Mouse (Mus musculus) brain, adult 2 months (tissue): ENCODE data around the gene Chpt1.
"Not testable (repeated sequence)": the region's sequence is repeated elsewhere in the genome, so short reads cannot be mapped to it uniquely, and the experiment has no call there.

Source experiments
- DNase-seq: peaks from one replicate; pipeline ENCODE4 v3.0.0; 2011; ENCODE audit warnings: low read depth, low spot score

Gene Chpt1

DNA sequence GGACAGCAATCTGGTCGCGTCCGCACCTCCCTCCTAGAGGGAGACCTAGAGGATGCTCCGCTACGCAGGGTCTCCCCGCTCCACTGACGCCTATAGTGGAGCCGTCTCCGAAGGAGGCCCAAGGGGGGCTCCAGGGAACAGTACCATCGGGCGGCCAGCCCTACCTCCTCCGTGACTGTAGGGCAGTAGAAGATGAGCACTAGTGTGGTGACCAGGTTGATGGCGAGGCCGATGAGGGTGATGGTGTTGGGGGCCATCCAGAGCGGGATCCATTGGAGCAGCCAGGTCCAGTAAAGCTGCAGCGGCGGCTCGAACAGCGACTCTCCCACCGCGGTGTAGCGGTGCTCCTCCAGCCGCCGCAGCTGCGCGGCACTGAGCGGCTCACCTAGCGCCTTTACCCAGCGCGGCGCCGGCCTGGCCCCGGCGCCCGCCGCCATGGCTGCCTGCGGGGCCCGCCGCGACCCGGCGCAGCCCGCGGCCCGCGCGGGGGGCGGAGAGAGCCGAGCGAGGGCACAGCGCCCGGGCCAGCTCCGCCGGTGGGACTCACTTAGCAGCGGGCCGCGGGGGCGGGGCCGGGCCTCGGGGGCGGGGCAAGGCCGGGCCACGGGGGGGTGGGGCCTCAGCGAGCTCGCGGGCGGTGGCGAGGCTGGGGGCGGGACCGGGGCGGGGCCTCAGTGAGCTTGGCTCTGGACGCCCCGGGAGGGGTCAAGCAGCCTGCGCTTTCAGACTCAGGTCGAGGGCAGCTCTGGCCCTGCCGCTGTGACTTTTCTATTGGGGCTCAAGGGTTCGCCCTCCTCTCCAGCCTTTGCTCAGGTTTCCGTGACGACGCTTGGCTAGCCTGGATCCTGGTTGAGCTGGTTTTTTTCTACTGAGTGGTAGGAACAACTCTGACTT, at the start of gene Chpt1:
Gene Chpt1 (minus strand): TSS at position 653 of the 894 bp plus-strand sequence.
- peak; percentile 92 for DNase-seq

DNA sequence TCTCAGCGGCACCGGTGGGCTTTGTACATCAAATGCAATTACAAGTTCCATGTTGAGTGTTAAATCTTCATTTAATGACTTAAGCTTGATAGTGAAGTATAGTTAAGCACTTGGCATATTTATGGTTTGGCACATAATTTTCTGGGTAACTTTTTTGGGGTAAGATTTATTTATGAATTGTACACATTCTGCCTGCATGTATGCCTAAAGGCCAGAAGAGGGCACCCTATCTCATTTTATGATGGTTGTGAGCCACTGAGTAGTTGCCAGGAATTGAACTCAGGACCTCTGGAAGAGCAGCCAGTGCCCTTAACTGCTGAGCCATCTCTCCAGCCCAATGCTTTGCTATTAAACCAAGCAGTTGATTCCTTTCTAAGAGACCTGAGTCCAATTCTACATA, 48.9 kb upstream of the Chpt1 start:
- DNase-seq = no peak

DNA sequence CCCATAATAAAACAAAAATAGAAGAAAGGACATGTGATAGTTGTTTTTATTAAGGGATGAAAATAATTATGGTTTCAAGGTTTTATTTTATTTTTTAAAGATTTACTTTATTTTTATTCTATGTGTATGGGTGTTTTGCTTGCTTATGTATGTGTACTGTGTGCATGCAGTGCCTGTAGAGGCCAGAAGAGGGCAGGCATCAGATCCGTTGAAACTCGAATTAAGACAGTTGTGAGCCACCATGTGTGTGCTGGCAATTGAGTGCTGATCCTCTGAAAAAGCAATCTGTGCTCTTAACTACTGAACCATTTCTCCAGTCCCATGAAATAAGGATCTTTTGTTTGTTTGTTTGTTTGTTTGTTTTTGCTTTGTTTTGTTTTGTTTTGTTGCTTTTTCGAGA, 46.4 kb upstream of the Chpt1 start:
- DNase-seq = no peak

DNA sequence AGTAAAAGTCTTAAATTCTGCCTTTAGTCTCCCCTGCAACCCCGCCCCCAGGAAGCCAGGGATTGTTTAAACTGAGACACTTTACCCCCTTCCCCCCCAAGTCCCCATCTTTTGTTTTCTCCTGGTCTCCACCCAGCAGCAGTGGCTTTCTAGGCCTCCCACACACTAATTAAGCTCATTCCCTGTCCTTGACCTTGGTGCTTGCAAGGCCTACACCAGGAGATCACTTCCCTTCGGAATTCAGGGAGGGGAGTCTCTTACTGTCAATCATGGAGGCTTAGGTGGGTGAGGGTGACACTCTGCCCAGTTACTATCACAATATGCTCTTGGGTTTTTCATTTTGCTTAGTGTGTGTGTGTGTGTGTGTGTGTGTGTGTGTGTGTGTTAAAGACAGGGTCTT, 43.8 kb upstream of the Chpt1 start:
- DNase-seq = no peak

DNA sequence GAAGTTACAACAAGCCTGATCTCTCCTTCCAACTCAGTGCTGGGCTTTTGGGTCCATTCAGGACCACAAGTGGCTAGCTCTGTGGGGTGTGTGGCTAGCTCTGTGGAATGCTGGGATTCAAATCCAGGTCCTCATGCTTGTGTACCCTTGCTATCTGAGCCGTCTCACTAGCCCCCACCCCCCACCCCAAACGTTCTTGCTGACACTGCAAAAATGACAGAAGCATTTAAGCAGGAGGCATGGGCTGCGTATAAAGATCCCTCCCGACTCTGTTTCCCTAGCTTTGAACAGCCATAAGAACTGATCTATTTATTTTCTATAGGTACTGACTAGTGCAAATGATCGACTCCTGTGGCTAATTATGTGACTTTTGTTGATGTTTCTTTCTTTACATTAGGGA, 26.8 kb upstream of the Chpt1 start:
- no peak for DNase-seq

DNA sequence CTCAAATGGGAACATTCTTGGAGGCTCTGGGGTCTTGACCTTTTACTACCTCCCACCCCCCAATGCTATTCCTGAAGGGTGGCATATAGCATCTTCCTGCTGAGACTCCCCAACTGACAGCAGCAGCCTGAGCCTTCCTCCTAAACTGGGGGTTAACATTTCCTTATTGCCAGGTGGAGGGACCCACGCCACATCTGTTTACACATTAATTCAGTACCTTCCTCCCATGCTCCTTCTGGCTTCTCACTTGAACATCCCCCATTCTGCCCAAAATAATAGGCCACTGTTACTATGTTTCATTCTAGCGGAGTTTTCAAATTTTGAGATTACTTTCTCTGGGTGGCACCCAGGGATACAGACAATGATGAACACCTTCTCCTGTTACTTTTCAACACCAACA, 20.1 kb upstream of the Chpt1 start:
- peak; percentile 63 for DNase-seq

DNA sequence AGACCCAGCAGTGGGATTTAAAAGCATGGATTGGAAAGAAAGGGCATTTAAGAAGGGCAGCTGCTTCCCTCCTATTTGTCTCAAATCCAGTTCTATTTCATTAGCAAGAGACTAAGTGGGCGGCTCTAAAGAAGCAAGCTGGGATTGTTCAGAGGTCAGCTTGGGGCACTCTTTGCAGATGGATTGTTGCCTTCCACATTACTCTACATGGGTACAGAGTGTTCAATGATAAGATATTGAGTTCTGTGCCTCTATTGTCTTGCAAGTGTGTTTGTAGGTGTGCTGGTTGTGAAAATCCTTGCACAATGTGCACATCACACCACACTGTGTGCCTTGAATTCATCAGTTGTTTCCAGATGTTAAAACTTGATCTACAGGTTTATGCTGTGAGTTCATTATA, 19.3 kb upstream of the Chpt1 start:
- no peak for DNase-seq

DNA sequence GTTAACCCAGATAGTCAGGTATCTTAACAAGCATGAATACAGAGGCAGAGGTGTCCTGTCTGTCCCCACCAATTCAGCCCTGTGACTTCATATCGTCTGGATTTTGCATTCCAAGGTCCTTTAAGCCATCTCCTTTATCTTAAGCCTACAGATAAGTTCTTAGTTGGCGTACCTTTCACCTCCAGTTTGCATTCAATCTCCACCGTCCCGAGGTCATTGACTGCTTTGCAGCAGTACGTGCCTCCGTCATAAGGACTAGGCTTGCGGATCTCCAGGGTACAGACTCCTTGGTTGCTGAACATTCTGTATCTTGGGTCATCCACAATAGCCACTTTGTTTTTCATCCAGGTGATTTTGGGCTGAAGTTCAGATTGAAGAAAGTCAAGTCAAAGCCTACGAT, 18.9 kb upstream of the Chpt1 start:
- no peak for DNase-seq

DNA sequence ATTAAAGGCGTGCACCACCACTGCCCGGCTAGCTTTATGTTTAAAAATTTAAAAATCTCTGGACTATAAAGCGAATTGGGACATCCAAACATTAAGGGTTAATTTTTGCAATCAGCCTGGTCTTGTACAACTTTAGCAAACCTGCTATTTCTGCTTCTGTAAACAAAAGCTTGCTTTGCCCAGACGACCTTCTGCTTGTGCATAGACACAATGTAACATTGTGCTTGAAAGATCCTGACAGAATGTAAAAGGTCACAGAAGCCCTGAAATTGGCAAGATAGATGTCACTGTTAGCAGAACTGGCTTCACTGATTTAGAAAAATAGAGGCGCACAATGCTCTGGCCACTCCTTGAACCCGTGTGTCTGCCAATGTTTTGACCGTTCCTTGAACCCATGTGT, 11.2 kb upstream of the Chpt1 start:
- not testable (repeated sequence) for DNase-seq

DNA sequence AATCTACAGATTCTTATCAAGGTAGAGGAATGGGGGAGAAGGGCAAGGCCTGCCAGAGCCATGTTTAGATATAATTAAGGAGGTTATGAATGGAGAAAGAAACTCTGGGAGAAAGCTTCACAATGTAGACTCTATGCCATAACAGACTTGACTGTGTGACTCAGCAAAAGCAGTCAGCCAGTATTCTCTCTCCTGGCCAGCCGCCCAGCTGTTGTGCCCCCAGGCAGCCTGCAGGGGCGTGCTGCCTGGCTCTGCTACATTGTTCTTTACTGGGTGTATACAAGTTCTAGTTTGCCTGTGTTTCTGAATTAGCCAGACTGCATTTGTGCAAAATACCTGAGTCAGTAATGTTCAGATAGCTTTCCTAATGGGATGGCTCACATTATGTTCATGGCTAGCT, 10.6 kb upstream of the Chpt1 start:
- DNase-seq = peak; percentile 66

DNA sequence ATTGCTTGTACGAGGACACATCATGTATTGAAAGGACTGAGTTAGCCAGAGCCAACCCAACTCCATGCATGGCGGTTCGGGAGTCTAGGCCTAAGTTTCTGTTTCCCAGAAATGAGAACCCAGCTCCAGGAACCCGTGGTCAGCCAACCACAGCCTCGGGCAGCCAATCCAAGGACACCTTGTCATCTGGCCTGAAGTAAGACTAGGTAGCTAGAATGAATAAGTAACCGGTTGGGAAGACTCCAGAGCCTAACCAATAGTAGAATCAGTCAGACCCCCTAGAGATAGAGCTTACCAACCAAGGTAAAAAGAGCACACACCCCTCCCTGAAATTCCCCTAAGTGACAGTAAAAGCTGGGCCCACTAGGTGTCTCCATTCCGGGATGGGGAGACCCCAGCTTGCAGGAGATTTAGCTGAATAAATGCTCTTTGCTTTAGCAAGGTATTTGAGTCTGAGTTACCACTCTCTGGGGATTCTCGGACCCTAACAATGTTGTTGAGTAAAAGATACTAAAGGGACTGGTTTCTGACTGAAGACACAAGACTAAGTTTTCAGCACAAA, 9.8 kb upstream of the Chpt1 start:
- DNase-seq = no peak

DNA sequence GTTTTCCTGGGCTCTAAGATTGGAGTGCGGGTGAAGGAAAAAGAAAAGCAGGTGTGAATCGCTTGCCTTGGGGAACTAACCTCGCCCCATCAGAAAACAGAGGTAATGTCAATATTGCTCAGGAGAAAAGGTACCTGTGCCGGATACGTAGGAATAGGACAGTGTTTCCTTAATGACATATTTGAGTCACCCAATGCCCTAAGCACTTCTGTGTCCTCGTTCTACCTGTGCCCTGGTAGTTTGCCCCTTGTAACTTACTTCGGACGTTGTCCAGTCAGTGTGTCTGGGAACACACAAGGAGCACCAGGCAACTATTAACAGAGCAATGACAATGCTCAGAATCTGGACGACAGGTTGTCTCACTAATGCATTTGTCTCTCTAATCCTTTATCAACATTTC, 7.5 kb upstream of the Chpt1 start:
- DNase-seq = no peak

DNA sequence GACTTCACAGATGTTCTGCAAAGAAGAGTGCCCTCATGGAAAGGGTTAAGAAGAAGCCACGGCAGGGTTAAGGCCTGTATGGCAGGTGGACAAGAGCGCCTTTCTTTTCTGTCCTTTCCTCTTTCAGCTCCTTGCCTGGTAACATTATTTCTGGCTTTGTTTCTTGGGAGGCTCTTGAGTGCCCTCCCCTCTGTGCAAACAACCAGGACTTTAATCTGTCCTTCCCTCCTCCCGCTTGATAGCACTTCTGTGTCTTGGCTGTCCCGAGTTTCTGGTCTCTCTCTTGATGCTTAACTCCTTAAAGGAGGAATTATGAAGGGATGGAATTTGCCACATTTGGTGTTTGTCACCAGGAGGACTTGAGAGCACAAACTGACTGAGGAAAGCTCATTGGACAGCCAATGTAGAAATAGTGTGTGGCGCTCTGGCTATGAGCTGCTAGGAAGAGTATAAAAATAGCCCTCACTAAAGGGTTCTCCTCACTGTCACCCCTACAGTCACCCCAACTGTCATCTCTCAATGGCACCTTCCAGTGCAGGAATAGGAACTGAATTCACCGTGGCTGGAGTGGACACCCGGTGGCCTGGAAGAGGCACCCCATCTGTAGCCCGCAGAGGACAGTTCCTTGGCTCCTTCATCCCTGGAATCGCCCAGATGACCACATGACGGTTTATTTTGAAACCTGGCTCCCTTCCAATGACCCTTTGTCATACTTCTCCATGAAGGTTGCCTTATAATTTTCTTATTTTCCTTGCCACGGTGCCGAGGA, 6.8 kb upstream of the Chpt1 start:
- DNase-seq = no peak

DNA sequence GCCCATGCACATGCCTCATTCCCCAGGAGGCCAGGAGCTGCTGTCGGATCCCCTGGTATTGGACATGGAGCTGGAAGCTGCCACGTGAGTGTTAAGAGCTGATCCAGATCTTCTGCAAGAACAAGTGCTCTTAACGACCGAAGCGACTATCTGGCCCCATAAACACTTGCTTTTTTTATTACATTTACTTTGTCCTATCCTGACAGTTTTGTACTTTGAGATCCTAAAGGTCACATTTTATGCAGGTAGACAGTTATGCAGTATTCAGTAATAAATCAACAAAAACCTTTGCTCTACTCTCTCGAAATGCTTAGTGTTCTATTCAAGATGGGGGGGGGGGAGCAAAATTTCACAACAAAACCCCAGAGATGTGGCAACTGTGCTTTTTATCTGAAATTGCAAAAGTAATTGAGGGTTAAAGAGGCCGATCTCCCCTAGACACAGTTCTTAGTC, 3.8 kb upstream of the Chpt1 start:
- no peak for DNase-seq

DNA sequence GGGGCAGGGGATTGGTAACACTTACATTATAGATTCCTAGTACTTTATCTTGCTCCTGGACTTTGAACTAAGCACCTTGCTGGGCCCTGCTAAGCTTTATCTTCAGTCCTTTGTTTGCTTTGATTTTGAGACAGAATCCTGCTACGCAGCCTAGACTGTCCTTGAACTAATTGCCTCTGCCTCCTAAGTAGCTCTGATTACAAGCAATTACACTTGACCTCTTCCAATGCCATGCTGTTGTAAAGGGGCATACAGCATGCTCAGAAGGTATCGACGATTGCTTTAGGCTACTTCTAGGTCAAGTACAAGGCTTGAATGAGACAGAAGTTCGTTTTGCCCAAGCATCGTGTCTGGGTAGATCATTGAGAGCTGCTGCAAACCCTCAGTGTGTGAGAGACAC, 1.4 kb upstream of the Chpt1 start:
- no peak for DNase-seq

DNA sequence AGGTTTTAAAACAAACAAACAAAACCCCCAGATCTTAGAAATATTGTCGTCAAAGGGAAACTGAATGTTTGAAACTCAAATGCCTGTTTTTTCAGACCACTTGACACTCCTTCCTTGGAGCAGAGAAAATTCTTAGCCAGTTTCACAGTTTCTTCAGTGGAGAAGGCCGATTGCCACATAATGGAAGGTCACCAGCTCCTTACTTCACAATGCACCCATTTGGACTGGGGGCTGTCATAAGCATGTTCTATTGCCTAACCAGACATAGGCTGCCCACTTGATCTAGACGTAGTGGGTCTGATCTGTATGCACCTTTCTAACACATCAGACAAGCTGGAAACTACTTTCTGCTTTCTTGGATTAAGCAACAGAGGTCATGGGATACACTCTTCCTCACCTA, 608 bp upstream of the Chpt1 start:
- no peak for DNase-seq

DNA sequence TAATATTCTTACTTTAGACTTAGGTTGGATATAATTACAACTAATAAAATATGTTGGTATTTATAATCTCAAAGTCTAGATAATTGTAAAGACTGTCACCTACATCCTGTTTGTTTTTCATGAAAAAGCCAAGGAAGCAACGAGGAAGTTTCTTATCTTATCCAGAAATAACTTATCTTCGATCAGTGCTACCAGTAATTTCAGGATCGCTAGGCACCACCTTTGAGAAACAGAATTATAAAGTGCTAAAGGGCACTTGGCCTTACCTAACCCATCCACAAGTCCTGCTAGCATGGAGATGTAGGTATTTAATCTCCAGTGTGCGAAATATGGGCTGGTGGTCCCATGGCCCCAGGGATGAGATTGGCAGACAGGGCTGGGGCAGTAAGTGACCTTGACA, 954 bp downstream of the Chpt1 start:
- DNase-seq = no peak

DNA sequence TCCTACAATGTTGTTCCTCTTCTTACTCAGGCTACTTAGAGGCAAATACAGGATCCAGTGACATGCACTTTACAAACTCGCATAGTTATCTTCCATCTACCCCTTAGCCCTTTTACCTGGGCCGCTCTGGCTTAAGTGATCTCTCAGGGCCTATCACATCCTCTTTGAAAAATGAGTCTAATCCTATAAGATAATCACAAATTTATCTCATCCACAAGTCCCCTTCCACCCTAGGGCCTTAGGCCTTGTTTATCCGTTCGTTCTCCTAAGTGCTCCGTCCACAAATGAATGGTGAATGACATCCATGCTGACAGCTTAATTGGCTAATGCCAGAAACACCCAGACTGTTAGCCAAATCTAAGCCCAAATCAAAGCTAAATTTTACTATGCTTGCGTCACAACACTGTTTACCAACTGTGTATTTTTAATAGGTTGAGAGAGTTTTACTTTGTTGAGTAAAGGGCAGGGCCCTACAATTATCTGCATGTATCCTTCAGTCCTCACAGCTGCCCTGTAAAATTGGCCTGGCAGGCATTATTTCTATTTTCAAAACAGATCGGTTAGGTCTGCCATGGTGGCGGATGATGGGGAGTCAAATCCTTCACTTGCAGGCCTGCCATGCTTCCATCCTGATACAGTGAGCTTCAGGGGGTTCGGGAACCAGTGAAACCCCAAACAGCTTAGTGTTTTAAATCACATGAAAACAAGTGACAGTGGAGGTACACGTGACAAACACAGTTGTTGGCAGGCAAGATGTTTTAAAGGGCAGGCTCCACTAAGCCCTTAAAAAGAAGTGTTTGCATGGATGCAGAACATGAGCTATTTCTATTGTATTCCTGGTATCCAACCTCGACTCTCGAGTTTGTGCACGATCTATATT, 1.7 kb downstream of the Chpt1 start:
- DNase-seq = peak; percentile 60

DNA sequence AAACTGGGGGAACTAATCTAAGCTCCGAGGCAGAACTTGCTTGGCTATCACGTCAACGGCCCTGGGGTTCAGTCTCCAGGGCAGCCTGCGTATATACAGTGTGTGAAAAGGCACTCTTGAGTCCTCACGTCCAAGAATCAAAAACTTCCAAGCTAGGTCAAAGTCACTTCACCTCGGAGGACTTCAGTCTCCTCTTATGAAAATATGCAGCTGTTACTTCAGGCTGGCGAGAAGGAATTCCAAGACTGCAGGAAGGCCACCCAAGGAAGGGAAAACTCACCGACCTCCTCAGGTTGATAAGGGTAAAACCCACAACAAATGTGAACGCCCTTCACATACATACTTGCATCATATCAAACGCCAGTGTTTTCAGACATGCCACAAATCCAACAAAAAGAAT, 2.5 kb downstream of the Chpt1 start:
- no peak for DNase-seq

DNA sequence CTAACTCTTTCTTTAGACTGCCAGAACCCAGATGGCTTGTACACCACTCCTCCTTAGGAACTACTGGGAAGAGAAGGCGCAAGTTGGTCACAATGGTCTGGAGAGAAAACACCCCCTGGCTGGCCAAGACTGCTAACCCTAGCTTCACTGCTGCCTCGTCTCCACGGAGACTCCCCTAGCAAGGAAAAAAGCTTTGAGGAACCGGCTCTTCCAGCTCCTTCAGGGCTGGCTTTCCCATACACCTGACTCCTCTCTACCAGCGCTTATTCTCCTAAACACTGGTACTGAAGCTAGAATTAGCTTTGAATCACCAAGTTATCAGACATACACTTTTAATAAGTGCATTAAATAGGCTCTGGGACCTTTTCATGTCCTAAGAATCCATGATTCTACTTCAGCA, 3.9 kb downstream of the Chpt1 start:
- DNase-seq = no peak

DNA sequence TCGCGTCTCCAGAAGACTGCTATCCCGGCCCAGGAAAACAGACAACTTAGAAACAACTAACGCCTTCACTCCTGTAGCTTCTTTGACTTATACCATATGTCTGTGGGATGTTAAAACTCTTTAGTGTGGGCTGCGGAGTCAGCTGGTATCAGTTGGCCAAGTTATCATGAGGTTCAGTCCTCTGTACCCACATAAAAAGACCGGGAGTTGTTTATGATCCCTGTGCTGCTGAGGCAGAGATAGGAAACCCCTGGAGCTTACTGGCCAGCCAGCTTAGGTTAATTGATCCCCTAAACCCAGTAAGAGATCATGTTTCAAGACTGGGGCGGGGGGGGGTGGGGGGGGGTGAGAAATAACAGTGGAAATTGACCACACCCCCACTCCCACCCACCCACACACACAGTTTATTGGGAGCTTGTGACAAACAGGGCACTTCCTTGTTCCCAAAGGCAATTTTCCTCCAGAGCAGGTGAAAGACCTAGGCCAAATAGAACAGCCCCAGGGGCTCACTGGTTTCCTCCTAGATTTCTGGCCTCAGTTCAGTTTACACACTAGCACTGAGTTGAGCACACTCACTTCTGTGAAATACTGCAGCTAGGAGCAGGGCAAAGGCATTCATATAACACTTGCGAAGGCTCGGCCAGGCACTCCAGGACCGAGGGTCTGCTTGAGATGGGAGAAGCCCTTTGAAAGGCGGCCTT, 6.9 kb downstream of the Chpt1 start:
- DNase-seq = peak; percentile 48
